Mouse (Mus musculus) liver, postnatal 0 days (tissue): ENCODE measurements around the gene Mbnl3. TPM values are rescaled to one million over a fixed set of nuclear protein-coding genes. Genes with fewer than 3 reads are reported as not detected.

ENCODE experiments used
- ATAC-seq: fragments of 200-750 bp; cut with Nextera tagmentation; 2 replicates; pipeline ENCODE4 v1.8.0; 2017; ENCODE audit warnings: mild to moderate bottlenecking, moderate library complexity
- DNase-seq: peaks from one replicate; pipeline ENCODE4 v3.0.0-alpha.2; 2016
- H3K27ac ChIP-seq: fragments of 300-500 bp; sonication (generic); 2 replicates; pipeline ENCODE4 v1.5.1; 2014; ENCODE audit warnings: antibody characterized with exemption, moderate library complexity, mild to moderate bottlenecking, low read depth
- H3K27me3 ChIP-seq: fragments of 300-500 bp; sonication (generic); 2 replicates; pipeline ENCODE4 v1.6.1; 2014; ENCODE audit warnings: low read length, control low read depth, mixed read lengths; ENCODE audit not compliant: insufficient read depth
- H3K36me3 ChIP-seq: fragments of 300-500 bp; sonication (generic); replicated peaks from 2 replicates; pipeline ENCODE4 v1.6.1; 2014; ENCODE audit warnings: mild to moderate bottlenecking, control low read depth, low read length, moderate library complexity, mixed read lengths; ENCODE audit not compliant: insufficient read depth
- H3K4me1 ChIP-seq: fragments of 300-500 bp; sonication (generic); 2 replicates; pipeline ENCODE4 v1.6.1; 2014; ENCODE audit warnings: antibody characterized with exemption, mild to moderate bottlenecking, control low read depth; ENCODE audit not compliant: insufficient read depth
- H3K4me2 ChIP-seq: fragments of 300-500 bp; sonication (generic); 2 replicates; pipeline ENCODE4 v1.6.1; 2014; ENCODE audit warnings: low read depth, mild to moderate bottlenecking, low read length, moderate library complexity, mixed read lengths
- H3K4me3 ChIP-seq: fragments of 300-500 bp; sonication (generic); 2 replicates; pipeline ENCODE4 v1.5.1; 2014; ENCODE audit warnings: low read depth, low read length
- H3K9ac ChIP-seq: fragments of 300-500 bp; sonication (generic); replicated peaks from 2 replicates; pipeline ENCODE4 v1.6.1; 2014; ENCODE audit warnings: mild to moderate bottlenecking, moderate library complexity
- H3K9me3 ChIP-seq: fragments of 300-500 bp; sonication (generic); 2 replicates; pipeline ENCODE4 v1.6.1; 2016; ENCODE audit warnings: mild to moderate bottlenecking, control low read depth, low read length, mixed read lengths
- CTCF ChIP-seq: sonication (generic); IDR thresholded peaks from 2 replicates; pipeline ENCODE4 v1.5.1; 2016; ENCODE audit warnings: antibody characterized with exemption, low read depth
- EP300 ChIP-seq: IDR thresholded peaks from 2 replicates; pipeline ENCODE4 v1.6.1; 2016; ENCODE audit warnings: antibody characterized with exemption, low read depth, mild to moderate bottlenecking
- WGBS: fragments of 180-500 bp; shearing (Covaris S2); extraction: QIAGEN DNeasy Blood & Tissue Kit; methylation state at CpG from one replicate; pipeline ENCODE4 v1.1.7; 2014; ENCODE audit not compliant: insufficient replicate concordance; 5-methylcytosine and 5-hydroxymethylcytosine counted together
- polyA plus RNA-seq: library from polyadenylated mRNA; unstranded; fragments of >200 nt; fragmentation: Nextera tagmentation; extraction: Ambion mirVana; gene quantifications from 2 replicates; pipeline ENCODE4 v1.2.1, GENCODE M21; 2015

Mbnl3 gene
- 2.9 and 3.7 TPM in 2 replicates for polyA plus RNA-seq

DNA sequence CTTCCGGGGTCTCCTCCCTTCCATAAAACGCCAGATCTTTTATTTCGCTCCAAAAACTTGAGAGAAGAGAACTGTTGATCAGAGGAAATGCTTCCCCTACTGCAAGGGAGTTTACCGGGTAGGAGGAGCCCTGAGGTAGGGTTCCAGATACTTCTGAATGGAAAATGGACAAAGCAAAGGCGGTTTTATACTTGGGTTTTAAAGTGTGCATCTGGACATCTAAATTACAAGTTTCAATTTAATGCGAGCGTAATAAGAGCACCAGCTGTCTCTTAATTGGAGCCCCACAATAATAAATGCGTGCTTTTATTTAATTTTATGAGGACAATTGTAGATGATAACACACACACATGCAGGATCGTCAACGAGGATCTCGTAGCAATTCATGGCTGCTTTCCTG lies at the start of gene Mbnl3:
Mbnl3 (minus strand) TSS at position 101 of the 400 bp plus-strand sequence.
- no peaks in the 10 kb centered on the region for H3K36me3 ChIP-seq
- TF ChIP-seq CTCF (no peak), EP300 (no peak)
- H3K27ac ChIP-seq: peak within 1 kb of the TSS; percentile 60; the same call in 1 of the 2 replicates
- peak within 1 kb of the TSS; percentile 84 for H3K4me2 ChIP-seq
- 0 out of 2 replicates have a peak, but pooled peaks cover 2% of the 10 kb centered on the region for H3K4me1 ChIP-seq
- H3K9ac ChIP-seq: peak within 1 kb of the TSS; percentile 61
- peak within 1 kb of the TSS; percentile 63 for H3K4me3 ChIP-seq
- DNase-seq: no peak
- no peaks in the 10 kb centered on the region for H3K9me3 ChIP-seq
- peaks cover 22% of the 10 kb centered on the region; the same call in 1 of the 2 replicates for H3K27me3 ChIP-seq
- WGBS: 38% methylated on average over 11 of the region's 11 CpGs
- ATAC-seq: no peak

DNA sequence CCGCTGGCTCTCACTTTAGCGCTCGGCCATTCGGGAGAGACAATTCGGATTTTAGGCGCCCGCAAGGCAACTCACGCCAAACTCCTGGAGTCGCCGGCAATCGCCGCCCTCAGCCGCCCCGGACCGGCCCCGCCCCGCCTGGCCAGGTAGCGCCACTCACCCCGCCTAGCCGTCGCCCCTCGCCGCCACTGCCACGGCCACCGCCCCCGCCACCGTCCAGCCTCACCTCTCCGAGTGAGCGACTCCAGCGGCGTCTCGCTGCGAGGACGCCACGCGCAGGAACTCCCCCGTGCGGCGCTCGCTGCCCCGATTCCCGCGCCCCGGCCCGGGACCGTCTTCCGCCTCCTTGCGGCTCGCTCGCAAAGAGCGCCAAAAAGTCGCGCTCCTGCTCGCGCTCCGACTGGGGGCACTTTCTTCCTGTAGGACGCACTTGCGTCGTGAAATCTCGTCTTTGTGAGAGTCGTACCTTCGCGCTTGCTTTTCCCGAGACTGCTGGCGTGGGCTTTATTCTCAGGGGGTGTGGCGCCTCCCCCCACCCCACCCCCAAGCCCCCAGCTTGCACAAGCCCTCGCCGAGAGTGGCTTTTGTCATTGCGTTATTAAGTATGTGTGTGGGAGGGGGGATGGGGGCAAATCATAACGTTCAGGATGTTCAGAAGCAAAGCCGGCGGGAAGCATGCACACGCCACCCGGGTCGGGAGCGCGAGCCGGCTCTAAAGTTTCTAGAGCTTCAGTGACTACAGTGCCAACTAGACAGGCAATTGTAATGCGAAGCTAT lies 596 bp downstream of the Mbnl3 start:
- Histone ChIP-seq H3K27ac (peak overlapping the region; percentile 60; the same call in 1 of the 2 replicates), H3K4me1 (0 out of 2 replicates have a peak, but pooled peaks cover 2% of the 10 kb centered on the region), H3K4me2 (peak overlapping the region; percentile 84), H3K9ac (peak overlapping the region; percentile 61), H3K36me3 (no peaks in the 10 kb centered on the region), H3K9me3 (no peaks in the 10 kb centered on the region), H3K27me3 (peaks cover 22% of the 10 kb centered on the region; the same call in 1 of the 2 replicates), H3K4me3 (peak overlapping the region; percentile 63)
- ATAC-seq: peak; percentile 51
- TF ChIP-seq CTCF (peak; percentile 61), EP300 (no peak)
- peak; percentile 62 for DNase-seq
- WGBS: 27% methylated on average over 61 of the region's 79 CpGs

DNA sequence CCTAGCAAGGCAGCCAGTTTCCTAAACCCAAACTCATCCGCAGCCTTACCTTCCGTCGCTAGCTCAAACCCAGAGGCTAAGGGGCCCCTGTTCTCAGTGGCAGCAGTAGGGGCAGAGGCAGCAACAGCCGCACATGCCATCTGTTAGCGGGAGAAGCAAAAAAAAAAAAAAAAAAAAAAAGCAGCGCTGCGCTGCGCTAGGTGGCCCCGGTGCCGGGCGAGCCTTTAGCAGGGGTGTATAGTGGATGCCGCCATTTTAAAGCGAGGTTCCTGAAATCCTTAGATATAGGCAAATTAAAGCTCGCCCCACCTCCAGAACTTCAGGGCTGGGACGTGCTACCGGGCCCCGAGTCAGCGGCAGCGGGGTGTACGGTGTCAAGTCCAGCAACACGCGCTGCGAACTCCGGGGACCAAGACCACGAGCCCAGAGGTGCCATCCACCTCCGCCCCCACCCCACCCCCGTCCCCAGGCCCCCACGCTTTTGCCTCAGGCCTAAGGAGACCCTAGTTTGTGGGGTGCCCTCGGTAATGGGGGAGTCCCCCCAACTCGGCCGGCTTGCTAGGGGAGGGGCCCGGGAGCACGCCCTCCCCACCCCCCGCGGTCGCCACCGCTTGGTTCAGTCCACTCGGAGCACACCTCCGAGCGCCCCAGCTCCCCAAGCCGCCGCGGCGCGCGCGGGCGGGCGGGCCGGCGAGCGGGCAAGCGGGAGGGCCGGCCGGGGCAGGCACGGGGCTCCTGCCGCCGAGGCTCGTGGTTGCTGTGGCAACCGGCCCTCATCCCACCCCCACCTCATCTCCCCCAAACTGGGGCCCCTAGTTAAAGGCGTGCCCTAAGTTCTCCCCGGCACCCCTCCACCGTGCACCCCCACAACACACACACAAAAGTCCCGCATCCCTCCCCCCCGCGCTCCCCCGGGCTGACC lies 1.4 kb downstream of the Mbnl3 start:
- peak overlapping the region; percentile 61 for H3K9ac ChIP-seq
- peak overlapping the region; percentile 84 for H3K4me2 ChIP-seq
- DNase-seq (peak; percentile 76), ATAC-seq (peak; percentile 93)
- no peaks in the 10 kb centered on the region for H3K9me3 ChIP-seq
- H3K4me1 ChIP-seq: 0 out of 2 replicates have a peak, but pooled peaks cover 2% of the 10 kb centered on the region
- peak overlapping the region; percentile 60 for H3K27ac ChIP-seq
- WGBS: 18% methylated on average over 33 of the region's 67 CpGs
- TF ChIP-seq CTCF: no peak
- TF ChIP-seq EP300: no peak
- H3K4me3 ChIP-seq: peak overlapping the region; percentile 63
- H3K27me3 ChIP-seq: peaks cover 22% of the 10 kb centered on the region; the same call in 1 of the 2 replicates
- no peaks in the 10 kb centered on the region for H3K36me3 ChIP-seq

DNA sequence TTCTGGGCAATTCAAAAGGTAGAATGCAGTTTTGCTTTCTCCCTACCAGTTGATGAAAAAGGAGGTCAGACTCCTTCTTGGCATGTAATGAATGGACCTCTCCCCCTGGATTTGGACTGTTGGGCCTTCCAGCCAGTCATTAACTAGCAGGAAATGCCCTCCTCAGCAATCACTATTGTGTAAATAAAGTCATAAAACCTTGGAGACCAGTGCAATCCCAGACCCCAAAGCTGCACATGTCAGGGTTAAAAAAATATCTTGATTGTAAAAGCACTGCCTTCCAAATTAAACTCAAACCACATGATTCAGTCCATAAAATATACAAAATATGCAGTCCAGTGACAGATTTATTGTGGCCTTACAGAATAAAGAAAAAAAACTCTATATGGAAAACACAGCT lies 9.3 kb downstream of the Mbnl3 start:
- H3K9ac ChIP-seq: no peak overlapping the region
- H3K4me3 ChIP-seq: no peak overlapping the region
- no peak for DNase-seq
- H3K4me1 ChIP-seq: no peaks in the 10 kb centered on the region
- no peak overlapping the region for H3K27ac ChIP-seq
- H3K36me3 ChIP-seq: no peaks in the 10 kb centered on the region
- TF ChIP-seq EP300: no peak
- no peak for TF ChIP-seq CTCF
- H3K9me3 ChIP-seq: no peaks in the 10 kb centered on the region
- H3K27me3 ChIP-seq: 0 out of 2 replicates have a peak, but pooled peaks cover 2% of the 10 kb centered on the region
- no peak overlapping the region for H3K4me2 ChIP-seq
- ATAC-seq: no peak

DNA sequence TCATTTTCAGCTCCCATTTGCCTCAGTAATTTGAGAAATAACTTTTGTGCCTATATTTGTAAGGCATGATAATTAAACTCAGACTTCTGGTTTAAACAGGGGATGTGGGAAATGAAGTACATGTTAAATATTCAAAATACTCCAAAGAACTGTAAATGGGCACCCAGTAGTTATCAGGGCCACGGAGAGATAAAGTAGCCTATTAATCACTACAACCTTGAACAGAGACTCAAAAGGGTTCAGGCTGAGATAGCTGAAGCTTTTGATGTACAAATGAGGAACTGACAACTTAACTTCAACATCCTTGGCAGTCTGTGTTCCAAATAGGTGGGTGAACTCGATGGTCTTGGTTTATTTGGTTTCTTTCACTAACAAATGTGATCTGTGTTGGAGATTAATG lies 34.4 kb downstream of the Mbnl3 start:
- no peaks in the 10 kb centered on the region for H3K27me3 ChIP-seq
- H3K4me2 ChIP-seq: no peak overlapping the region
- DNase-seq: no peak
- no peak overlapping the region for H3K9ac ChIP-seq
- no peak for ATAC-seq
- H3K4me1 ChIP-seq: no peaks in the 10 kb centered on the region
- H3K27ac ChIP-seq: no peak overlapping the region
- 40% methylated on average over 2 of the region's 2 CpGs for WGBS
- no peak overlapping the region for H3K4me3 ChIP-seq
- no peaks in the 10 kb centered on the region for H3K9me3 ChIP-seq
- TF ChIP-seq CTCF (no peak), EP300 (no peak)
- no peaks in the 10 kb centered on the region for H3K36me3 ChIP-seq

DNA sequence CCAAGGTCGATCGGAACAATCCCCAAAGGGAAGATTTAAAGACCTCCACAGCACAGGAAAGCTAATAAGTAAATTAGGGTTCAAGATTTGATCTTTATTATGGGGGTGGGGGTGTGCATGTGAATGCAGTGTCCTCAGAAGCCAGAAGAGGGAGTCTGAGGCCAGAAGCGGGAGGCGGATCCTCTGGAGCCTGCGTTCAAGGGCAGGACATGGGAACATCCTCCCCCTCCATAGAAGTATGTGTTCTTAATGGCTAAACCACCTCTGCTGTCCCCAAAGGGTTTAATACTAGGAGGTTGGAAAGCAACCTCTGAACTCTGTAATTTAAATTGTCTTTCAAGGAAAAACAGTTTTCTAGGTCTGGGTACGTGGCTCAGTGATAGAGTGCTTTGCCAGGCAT lies 34.9 kb downstream of the Mbnl3 start:
- H3K27ac ChIP-seq: no peak overlapping the region
- no peak overlapping the region for H3K9ac ChIP-seq
- ATAC-seq (no peak), DNase-seq (peak; percentile 18)
- H3K27me3 ChIP-seq: no peaks in the 10 kb centered on the region
- H3K4me2 ChIP-seq: no peak overlapping the region
- H3K9me3 ChIP-seq: no peaks in the 10 kb centered on the region
- WGBS: 68% methylated on average over 6 of the region's 6 CpGs
- no peaks in the 10 kb centered on the region for H3K36me3 ChIP-seq
- TF ChIP-seq CTCF: peak; percentile 54
- TF ChIP-seq EP300: no peak
- H3K4me3 ChIP-seq: no peak overlapping the region
- no peaks in the 10 kb centered on the region for H3K4me1 ChIP-seq
